Mouse (Mus musculus) neural tube, embryonic 13.5 days (tissue): ENCODE measurements at regions not wholly inside any gene's neighbourhood (a gene's known extent, or its start where the extent isn't known, plus 50 kb on each side); places are given as distances from the start of the nearest gene placed in this dataset.

Source experiments
- ATAC-seq: fragments of 200-750 bp; cut with Nextera tagmentation; 2 replicates; pipeline ENCODE4 v1.8.0; 2017; ENCODE audit warnings: low read depth, mild to moderate bottlenecking, moderate TSS enrichment, moderate library complexity
- H3K27ac ChIP-seq: fragments of 300-500 bp; sonication (generic); replicated peaks from 2 replicates; pipeline ENCODE4 v1.5.1; 2015; ENCODE audit warnings: moderate library complexity, mild to moderate bottlenecking, inconsistent platforms
- H3K27me3 ChIP-seq: fragments of 300-500 bp; sonication (generic); 2 replicates; pipeline ENCODE4 v1.6.1; 2015; ENCODE audit warnings: mild to moderate bottlenecking, inconsistent platforms
- H3K36me3 ChIP-seq: fragments of 300-500 bp; sonication (generic); 2 replicates; pipeline ENCODE4 v1.6.1; 2015; ENCODE audit warnings: mild to moderate bottlenecking, inconsistent platforms
- H3K4me1 ChIP-seq: fragments of 300-500 bp; sonication (generic); replicated peaks from 2 replicates; pipeline ENCODE4 v1.6.1; 2015; ENCODE audit warnings: inconsistent platforms
- H3K4me2 ChIP-seq: fragments of 300-500 bp; sonication (generic); 2 replicates; pipeline ENCODE4 v1.6.1; 2015; ENCODE audit warnings: inconsistent platforms, mild to moderate bottlenecking, moderate library complexity
- H3K4me3 ChIP-seq: fragments of 300-500 bp; sonication (generic); 2 replicates; pipeline ENCODE4 v1.5.1; 2015; ENCODE audit warnings: mild to moderate bottlenecking, inconsistent platforms
- H3K9ac ChIP-seq: fragments of 300-500 bp; sonication (generic); 2 replicates; pipeline ENCODE4 v1.6.1; 2015; ENCODE audit warnings: moderate library complexity, mild to moderate bottlenecking, inconsistent platforms
- H3K9me3 ChIP-seq: fragments of 300-500 bp; sonication (generic); 2 replicates; pipeline ENCODE4 v1.6.1; 2016; ENCODE audit warnings: inconsistent platforms
- WGBS: fragments of 180-500 bp; shearing (Covaris S2); methylation state at CpG from one replicate; pipeline ENCODE4 v1.1.7; 2015; 5-methylcytosine and 5-hydroxymethylcytosine counted together

- WGBS, result 94% methylated on average over 2 of the region's 2 CpGs
Observed at GRCm38 (mm10) chr15:69253698-69254097, 2753.0 kb upstream of the Lrrc6 start.

GRCm38 (mm10) chr15:69252095-69252494, 2751.4 kb upstream of the Lrrc6 start:
- 89% methylated on average over 3 of the region's 3 CpGs for WGBS
- no peaks in the 10 kb centered on the region for H3K9me3 ChIP-seq
- no peak overlapping the region for H3K4me2 ChIP-seq
- H3K4me3 ChIP-seq, result no peak overlapping the region
- H3K4me1 ChIP-seq, result no peaks in the 10 kb centered on the region
- H3K27ac ChIP-seq, result no peak overlapping the region
- no peak overlapping the region for H3K9ac ChIP-seq
- H3K27me3 ChIP-seq, result no peaks in the 10 kb centered on the region
- ATAC-seq, result no peak
- H3K36me3 ChIP-seq, result no peaks in the 10 kb centered on the region

More at GRCm38 (mm10) chr15:69253698-69254097, 2753.0 kb upstream of the Lrrc6 start:
- Histone ChIP-seq H3K9me3 (no peaks in the 10 kb centered on the region), H3K9ac (no peak overlapping the region), H3K4me2 (no peak overlapping the region), H3K27me3 (no peaks in the 10 kb centered on the region), H3K27ac (no peak overlapping the region), H3K4me3 (no peak overlapping the region), H3K36me3 (no peaks in the 10 kb centered on the region), H3K4me1 (peaks cover 4% of the 10 kb centered on the region; the same call in 1 of the 2 replicates)
- ATAC-seq, result no peak

GRCm38 (mm10) chr15:69246190-69246966, 2745.7 kb upstream of the Lrrc6 start:
- H3K9me3 ChIP-seq, result no peaks in the 10 kb centered on the region
- 0 out of 2 replicates have a peak overlapping the region, but pooled peaks have one; percentile 9 for H3K27ac ChIP-seq
- H3K4me1 ChIP-seq, result peaks cover 7% of the 10 kb centered on the region; the same call in 1 of the 2 replicates
- H3K4me2 ChIP-seq, result no peak overlapping the region
- no peaks in the 10 kb centered on the region for H3K36me3 ChIP-seq
- H3K4me3 ChIP-seq, result no peak overlapping the region
- 47% methylated on average over 3 of the region's 3 CpGs for WGBS
- H3K27me3 ChIP-seq, result no peaks in the 10 kb centered on the region
- peak; percentile 84 for ATAC-seq
- H3K9ac ChIP-seq, result no peak overlapping the region

GRCm38 (mm10) chr15:69235271-69235670, 2734.6 kb upstream of the Lrrc6 start:
- 84% methylated on average over 1 of the region's 1 CpGs for WGBS
- Histone ChIP-seq H3K36me3 (no peaks in the 10 kb centered on the region), H3K4me3 (no peak overlapping the region), H3K4me1 (no peaks in the 10 kb centered on the region), H3K27ac (no peak overlapping the region), H3K9ac (no peak overlapping the region), H3K27me3 (no peaks in the 10 kb centered on the region), H3K9me3 (no peaks in the 10 kb centered on the region), H3K4me2 (no peak overlapping the region)
- ATAC-seq, result no peak

- no peaks in the 10 kb centered on the region for H3K27me3 ChIP-seq
- H3K36me3 ChIP-seq, result no peaks in the 10 kb centered on the region
- WGBS, result 64% methylated on average over 6 of the region's 6 CpGs
- no peaks in the 10 kb centered on the region for H3K4me1 ChIP-seq
- no peak overlapping the region for H3K9ac ChIP-seq
- no peak overlapping the region for H3K4me3 ChIP-seq
- no peak overlapping the region for H3K27ac ChIP-seq
- no peak for ATAC-seq
- H3K4me2 ChIP-seq, result no peak overlapping the region
- no peaks in the 10 kb centered on the region for H3K9me3 ChIP-seq
Observed at GRCm38 (mm10) chr15:69224619-69225587, 2724.2 kb upstream of the Lrrc6 start.

- H3K4me2 ChIP-seq, result no peak overlapping the region
- H3K4me1 ChIP-seq, result no peaks in the 10 kb centered on the region
- no peaks in the 10 kb centered on the region for H3K36me3 ChIP-seq
- H3K9ac ChIP-seq, result no peak overlapping the region
- H3K4me3 ChIP-seq, result no peak overlapping the region
- H3K27ac ChIP-seq, result no peak overlapping the region
- H3K27me3 ChIP-seq, result no peaks in the 10 kb centered on the region
- H3K9me3 ChIP-seq, result no peaks in the 10 kb centered on the region
- no peak for ATAC-seq
Observed at GRCm38 (mm10) chr15:69223411-69223810, 2722.7 kb upstream of the Lrrc6 start.

GRCm38 (mm10) chr15:69222391-69222790, 2721.7 kb upstream of the Lrrc6 start:
- Histone ChIP-seq H3K27me3 (no peaks in the 10 kb centered on the region), H3K4me2 (no peak overlapping the region), H3K9me3 (no peaks in the 10 kb centered on the region), H3K9ac (no peak overlapping the region), H3K36me3 (no peaks in the 10 kb centered on the region), H3K4me1 (no peaks in the 10 kb centered on the region), H3K4me3 (no peak overlapping the region), H3K27ac (no peak overlapping the region)
- 88% methylated on average over 1 of the region's 1 CpGs for WGBS
- no peak for ATAC-seq
